Comparison of ENCODE assay signal across 17 mouse cellular contexts in genomic region chr17:84552230-84552629, GRCm38 (mm10). TPM values are rescaled to one million over a fixed set of nuclear protein-coding genes. Genes with fewer than 3 reads are reported as not detected.
DNase-seq lines count a peak whose midpoint lies in the region; ATAC-seq lines count a peak whose summit lies in the region.
"Had no signal": no experiment of that assay in that cellular context is flagged by ENCODE, and none has a peak within 500 bp of the region (broad histone marks: within the 10 kb centered on the region; RNA-seq: fewer than 3 reads in every experiment).

No protein-coding gene starts in this region.

- H3K4me3 ChIP-seq in forebrain, embryonic 12.5 days (replicated peaks) = no peak overlapping the region
- H3K4me3 ChIP-seq in forebrain, embryonic 15.5 days = no peak overlapping the region
- no peak overlapping the region for H3K4me3 ChIP-seq in hindbrain, embryonic 16.5 days (ENCODE audit: low read length)
- H3K4me3 ChIP-seq in midbrain, embryonic 15.5 days = no peak overlapping the region
- H3K4me3 ChIP-seq: heart, embryonic 15.5 days; liver, embryonic 12.5 days had no signal

- peaks cover 20% of the 10 kb centered on the region for H3K4me1 ChIP-seq in forebrain, embryonic 12.5 days
- H3K4me1 ChIP-seq in forebrain, embryonic 15.5 days = peaks cover 18% of the 10 kb centered on the region
- peaks cover 21% of the 10 kb centered on the region for H3K4me1 ChIP-seq in hindbrain, embryonic 16.5 days (ENCODE audit: control insufficient read depth, insufficient read depth, low read depth, low read length)
- H3K4me1 ChIP-seq in midbrain, embryonic 15.5 days = peaks cover 22% of the 10 kb centered on the region
- H3K4me1 ChIP-seq: heart, embryonic 15.5 days; liver, embryonic 12.5 days had no signal

- ATAC-seq in forebrain, embryonic 12.5 days (ENCODE audit: low FRiP score) = peak; percentile 10; the same call in 1 of the 2 replicates
- no peak for ATAC-seq in forebrain, embryonic 15.5 days (replicated peaks)
- 0 out of 2 replicates have a peak, but pooled peaks have one; percentile 5 for ATAC-seq in hindbrain, embryonic 16.5 days
- ATAC-seq in midbrain, embryonic 15.5 days (replicated peaks) = peak; percentile 6; the same call in 1 of the 2 replicates
- ATAC-seq: inflammation-experienced regulatory T-cells, adult 6 months; liver, embryonic 12.5 days had no signal

- H3K4me2 ChIP-seq in forebrain, embryonic 12.5 days = no peak overlapping the region
- no peak overlapping the region for H3K4me2 ChIP-seq in forebrain, embryonic 15.5 days (replicated peaks)
- H3K4me2 ChIP-seq in hindbrain, embryonic 16.5 days (ENCODE audit: low read length) = no peak overlapping the region
- no peak overlapping the region for H3K4me2 ChIP-seq in midbrain, embryonic 15.5 days
- H3K4me2 ChIP-seq: heart, embryonic 15.5 days; liver, embryonic 12.5 days had no signal

- no peaks in the 10 kb centered on the region for H3K27me3 ChIP-seq in forebrain, embryonic 12.5 days
- H3K27me3 ChIP-seq in forebrain, embryonic 15.5 days = no peaks in the 10 kb centered on the region
- no peaks in the 10 kb centered on the region for H3K27me3 ChIP-seq in hindbrain, embryonic 16.5 days (replicated peaks; ENCODE audit: control insufficient read depth, insufficient read depth, low read length)
- H3K27me3 ChIP-seq in midbrain, embryonic 15.5 days (replicated peaks) = no peaks in the 10 kb centered on the region
- H3K27me3 ChIP-seq: heart, embryonic 15.5 days; liver, embryonic 12.5 days had no signal

- peak; percentile 71 for DNase-seq in retina, postnatal 7 days (ENCODE audit: low read depth, low spot score)
- no peak for DNase-seq in kidney, adult 11 months
- DNase-seq in spleen, adult 12 weeks (ENCODE audit: low spot score) = no peak
- DNase-seq in cerebellum, postnatal 10 days = no peak
- DNase-seq: adrenal gland, postnatal 14 days; cerebellum, adult 11-12 months; gastrocnemius, postnatal 14 days; kidney, postnatal 4 days; lung, postnatal 10 days; right cerebral cortex, adult 18-20 months had no signal

- 51% methylated on average over 5 of the region's 5 CpGs for WGBS in forebrain, embryonic 12.5 days
- WGBS in forebrain, embryonic 15.5 days = 63% methylated on average over 5 of the region's 5 CpGs
- 40% methylated on average over 5 of the region's 5 CpGs for WGBS in hindbrain, embryonic 16.5 days
- WGBS in midbrain, embryonic 15.5 days = 22% methylated on average over 5 of the region's 5 CpGs

- no peaks in the 10 kb centered on the region for H3K9me3 ChIP-seq in forebrain, embryonic 12.5 days
- H3K9me3 ChIP-seq in forebrain, embryonic 15.5 days = no peaks in the 10 kb centered on the region
- no peaks in the 10 kb centered on the region for H3K9me3 ChIP-seq in hindbrain, embryonic 16.5 days (ENCODE audit: control insufficient read depth, low read length)
- H3K9me3 ChIP-seq in midbrain, embryonic 15.5 days = no peaks in the 10 kb centered on the region
- H3K9me3 ChIP-seq: heart, embryonic 15.5 days; liver, embryonic 12.5 days had no signal

- no peak overlapping the region for H3K27ac ChIP-seq in forebrain, embryonic 12.5 days
- no peak overlapping the region for H3K27ac ChIP-seq in forebrain, embryonic 15.5 days (replicated peaks)
- peak overlapping the region; percentile 29; the same call in 1 of the 2 replicates for H3K27ac ChIP-seq in hindbrain, embryonic 16.5 days (ENCODE audit: low read depth, low read length)
- peak overlapping the region; percentile 83 for H3K27ac ChIP-seq in midbrain, embryonic 15.5 days
- H3K27ac ChIP-seq: heart, embryonic 15.5 days; liver, embryonic 12.5 days had no signal

- no peaks in the 10 kb centered on the region for H3K36me3 ChIP-seq in forebrain, embryonic 12.5 days (replicated peaks)
- H3K36me3 ChIP-seq in forebrain, embryonic 15.5 days = no peaks in the 10 kb centered on the region
- H3K36me3 ChIP-seq in hindbrain, embryonic 16.5 days (ENCODE audit: control insufficient read depth, insufficient read depth, low read length) = no peaks in the 10 kb centered on the region
- no peaks in the 10 kb centered on the region for H3K36me3 ChIP-seq in midbrain, embryonic 15.5 days (replicated peaks)
- H3K36me3 ChIP-seq: heart, embryonic 15.5 days; liver, embryonic 12.5 days had no signal

- H3K9ac ChIP-seq in forebrain, embryonic 12.5 days = no peak overlapping the region
- H3K9ac ChIP-seq in forebrain, embryonic 15.5 days (replicated peaks) = no peak overlapping the region
- no peak overlapping the region for H3K9ac ChIP-seq in hindbrain, embryonic 16.5 days (ENCODE audit: low read depth, low read length)
- H3K9ac ChIP-seq in midbrain, embryonic 15.5 days = no peak overlapping the region
- H3K9ac ChIP-seq: heart, embryonic 15.5 days; liver, embryonic 12.5 days had no signal

RNA-seq across cellular contexts. Expression of gene Plekhh2, which starts 40.5 kb away (rescaled TPM):
- polyA plus RNA-seq in forebrain, embryonic 12.5 days (2016; fragmentation: Nextera tagmentation; extraction: Ambion mirVana) = 2.1 and 2.6 TPM in 2 replicates
- 0.88 and 1.2 TPM in 2 replicates for polyA plus RNA-seq in forebrain, embryonic 15.5 days (2015; fragmentation: Nextera tagmentation; extraction: Ambion mirVana)
- 1.2 and 2.1 TPM in 2 replicates for polyA plus RNA-seq in hindbrain, embryonic 16.5 days (2015; fragmentation: Nextera tagmentation; extraction: Ambion mirVana)
- 2.2 and 2.6 TPM in 2 replicates for polyA plus RNA-seq in midbrain, embryonic 15.5 days (2015; fragmentation: Nextera tagmentation; extraction: Ambion mirVana)
- polyA plus RNA-seq: inflammation-experienced regulatory T-cells, adult 6 months had no signal

Comparison
In these comparisons a context has a peak if more than half of its experiments do, and no peak if none do; other contexts are left out.
1. H3K27ac ChIP-seq: peak in hindbrain, embryonic 16.5 days (single experiment) and midbrain, embryonic 15.5 days (single experiment); none in forebrain, embryonic 12.5 days (single experiment) and forebrain, embryonic 15.5 days (single experiment).